Mouse (Mus musculus) spleen, postnatal 36 days (tissue): ENCODE measurements around the gene Olfr113.
"Not testable (repeated sequence)": the region's sequence is repeated elsewhere in the genome, so short reads cannot be mapped to it uniquely, and the experiment has no call there.

Experiments
- DNase-seq, 2 experiments: peaks; one replicate each; pipeline ENCODE4 v3.0.0; 2022; ENCODE audit warnings: low spot score in 2 of 2, mixed read lengths in 1 of 2

Gene Olfr113

DNA sequence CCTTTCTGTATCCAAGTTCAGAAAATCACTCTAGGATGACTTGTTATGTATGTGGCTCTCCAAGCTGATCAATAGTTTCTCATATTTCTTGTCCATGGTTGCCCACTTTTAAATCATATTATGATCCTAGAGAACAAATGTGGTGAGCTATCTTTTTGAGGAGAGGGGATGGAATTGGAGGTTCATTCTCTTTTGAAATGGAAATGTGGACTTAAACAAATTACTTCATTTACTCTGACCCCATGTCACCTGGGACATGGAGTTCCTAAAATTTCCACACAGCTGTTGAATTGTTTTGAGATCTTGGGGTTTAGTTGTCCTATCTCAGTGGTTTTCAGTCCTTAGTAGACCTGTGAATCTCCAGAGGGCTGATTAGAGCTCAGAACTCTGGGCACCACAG, at the start of gene Olfr113:
Gene Olfr113, minus strand, starts transcription at position 101 of the 400 bp plus-strand sequence.
- no peak for DNase-seq

GRCm38 (mm10) chr17:37627009-37627408, 49.5 kb upstream of the Olfr113 start, which contains the start of the genes Olfr115 and Olfr116:
Gene Olfr115, minus strand, starts transcription at chr17:37627109.
Gene Olfr116, minus strand, starts transcription at chr17:37627199.
- no peak for DNase-seq

DNA sequence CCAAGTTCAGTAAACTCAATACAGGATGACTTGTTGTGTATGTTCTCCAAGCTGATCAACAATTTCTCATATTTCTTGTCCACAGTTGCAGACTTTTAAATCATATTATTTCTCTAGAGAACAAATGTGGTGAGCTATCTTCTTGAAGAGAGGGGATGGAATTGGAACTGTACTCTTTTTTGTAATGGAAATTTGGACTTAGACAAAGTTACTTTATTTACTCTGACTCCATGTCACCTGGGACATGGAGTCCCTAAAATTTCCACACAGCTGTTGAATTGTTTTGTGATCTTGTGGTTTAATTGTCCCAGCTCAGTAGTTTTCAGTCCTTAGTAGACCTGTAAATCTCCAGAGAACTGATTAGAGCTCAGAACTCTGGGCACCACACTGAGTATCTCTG, 15.2 kb upstream of the Olfr113 start, which contains the start of gene Olfr114:
Gene Olfr114, minus strand, starts transcription at position 101 of the 400 bp plus-strand sequence.
- DNase-seq: no peak

DNA sequence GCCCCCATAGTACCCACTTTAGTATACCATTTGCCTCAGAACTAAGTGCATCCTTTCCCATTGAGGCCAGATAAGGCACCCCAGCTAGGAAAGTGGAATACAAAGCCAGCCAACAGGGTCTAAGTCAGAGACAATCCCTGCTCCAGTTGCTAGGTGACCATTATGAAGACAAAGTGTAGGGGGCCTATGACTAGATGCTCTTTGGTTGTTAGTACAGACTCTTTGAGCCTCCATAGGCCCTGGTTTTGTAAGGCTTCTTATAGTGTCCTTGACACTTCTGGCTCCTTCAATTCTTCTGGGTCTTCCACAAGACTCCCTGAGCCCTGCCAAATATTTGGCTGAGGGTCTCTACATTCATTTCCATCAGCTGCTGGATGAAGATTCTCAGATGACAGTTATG, 8.1 kb downstream of the Olfr113 start, which contains the start of gene Olfr112:
Gene Olfr112, minus strand, starts transcription at position 101 of the 400 bp plus-strand sequence.
- no peak for DNase-seq

DNA sequence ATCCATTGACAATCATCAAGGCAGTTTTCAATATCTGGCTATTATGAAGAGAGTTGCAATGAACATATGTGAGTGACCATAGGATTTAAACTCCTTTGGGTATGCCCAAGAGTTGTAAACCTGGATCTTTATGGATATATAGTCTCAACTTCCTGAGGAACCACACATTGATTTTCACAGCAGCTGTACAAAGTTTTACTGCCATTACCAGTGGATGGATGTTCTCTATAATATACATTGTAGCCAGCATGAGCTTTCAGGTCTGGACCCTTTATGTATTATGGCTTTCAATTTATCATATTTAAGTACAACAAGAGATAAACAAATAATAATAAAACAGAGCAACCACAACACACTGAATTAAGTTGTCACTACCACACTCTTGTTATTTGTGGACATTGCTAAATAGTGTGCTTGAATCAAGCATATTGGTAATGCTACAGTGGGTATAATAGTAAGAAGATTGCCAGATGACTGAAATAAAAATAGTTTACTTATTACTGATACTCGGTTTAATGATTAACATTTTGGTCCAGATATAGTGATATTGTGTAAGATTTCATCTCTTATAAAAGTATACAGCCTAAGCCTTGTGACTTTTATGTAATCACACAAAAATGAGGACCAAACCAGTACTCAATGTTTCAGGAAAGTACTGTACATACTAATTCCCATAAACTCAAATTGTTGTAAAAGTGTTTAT, 18.4 kb downstream of the Olfr113 start:
- DNase-seq: no peak

DNA sequence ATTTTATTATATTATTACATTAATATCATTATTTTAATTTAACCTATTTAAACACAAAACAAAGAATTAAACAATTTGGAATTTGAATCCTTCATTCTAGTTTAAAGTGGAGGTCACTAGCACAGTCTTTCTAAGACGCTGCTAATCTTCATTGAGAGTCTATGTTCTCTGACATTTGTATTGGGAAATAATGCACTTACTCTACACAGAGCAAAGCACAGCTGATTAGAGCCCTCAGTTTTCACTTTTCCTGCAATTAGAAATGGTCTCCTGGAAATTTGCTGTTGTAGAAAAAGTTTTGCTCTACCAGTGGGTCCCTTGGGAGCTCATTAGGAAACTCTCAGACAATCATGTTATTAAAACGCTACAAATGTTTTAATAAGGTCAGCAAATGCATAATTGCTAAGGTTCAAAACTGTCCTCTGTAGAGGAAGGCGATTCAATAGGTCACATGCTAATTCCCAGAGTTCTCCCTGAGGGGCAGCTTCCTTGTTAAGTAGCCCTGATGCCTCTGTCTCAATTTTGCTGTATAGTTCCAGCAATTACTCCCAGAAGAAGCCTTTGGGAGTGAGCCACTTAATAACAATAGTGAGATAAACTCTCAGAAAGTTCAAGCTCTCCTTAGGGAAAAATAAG, 33.5 kb downstream of the Olfr113 start:
- DNase-seq: no peak

GRCm38 (mm10) chr17:37541454-37542119, 35.9 kb downstream of the Olfr113 start:
- DNase-seq: no peak

DNA sequence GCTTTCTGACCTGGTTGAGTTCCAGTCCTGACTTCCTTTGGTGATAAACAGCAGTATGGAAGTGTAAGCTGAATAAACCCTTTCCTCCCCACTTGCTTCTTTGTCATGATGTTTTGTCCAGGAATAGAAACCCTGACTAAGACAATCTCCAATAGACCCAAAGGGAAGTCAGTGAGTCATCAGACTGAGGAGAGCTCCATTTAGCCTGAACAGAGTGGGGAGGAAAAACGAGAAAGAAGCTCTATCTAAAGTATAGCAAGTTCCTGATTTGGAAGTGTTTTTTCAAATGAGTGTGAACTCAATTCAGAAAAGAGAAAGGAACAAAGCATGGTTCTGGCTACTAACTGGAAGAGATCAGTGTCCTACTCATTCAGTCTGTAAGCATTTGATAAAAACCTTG, 39.0 kb downstream of the Olfr113 start:
- not testable (repeated sequence) for DNase-seq

GRCm38 (mm10) chr17:37535173-37535572, 42.3 kb downstream of the Olfr113 start:
- no peak for DNase-seq

DNA sequence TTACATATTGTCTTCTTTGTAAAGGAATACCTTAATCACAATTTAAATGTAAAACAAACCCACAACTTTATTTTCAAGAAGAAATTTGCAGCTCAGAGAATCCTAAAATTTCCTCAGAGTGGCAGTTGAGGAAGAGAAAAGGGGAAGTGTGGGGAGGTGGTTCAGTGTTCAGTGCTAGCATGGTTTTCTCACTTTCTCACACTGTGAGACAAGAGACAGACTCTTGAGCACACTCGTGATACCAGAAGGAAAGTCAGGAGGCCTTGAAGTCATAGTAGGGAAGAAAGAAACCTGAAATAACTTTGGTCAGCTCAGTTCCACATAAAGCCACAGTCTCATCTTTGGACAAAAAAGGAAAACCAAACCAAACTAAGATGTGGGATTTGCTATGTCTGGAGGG, 52.0 kb downstream of the Olfr113 start:
- not testable (repeated sequence) for DNase-seq

- DNase-seq: not testable (repeated sequence)
Measured at GRCm38 (mm10) chr17:37524612-37525011, 52.9 kb downstream of the Olfr113 start.
